Mouse (Mus musculus) olfactory bulb, adult 2 months (tissue): ENCODE results near the gene Jph3.

Experiments
- CTCF ChIP-seq: fragments of 200-500 bp; IDR thresholded peaks from 2 replicates; pipeline ENCODE4 v1.5.1; 2012; ENCODE audit warnings: low read depth, mild to moderate bottlenecking, low read length, moderate library complexity; ENCODE audit not compliant: insufficient read depth
- POLR2A ChIP-seq: fragments of 200-500 bp; IDR thresholded peaks from 2 replicates; pipeline ENCODE4 v1.6.1; 2012; ENCODE audit warnings: mild to moderate bottlenecking, low read depth, low read length, moderate library complexity; ENCODE audit not compliant: insufficient read depth

DNA sequence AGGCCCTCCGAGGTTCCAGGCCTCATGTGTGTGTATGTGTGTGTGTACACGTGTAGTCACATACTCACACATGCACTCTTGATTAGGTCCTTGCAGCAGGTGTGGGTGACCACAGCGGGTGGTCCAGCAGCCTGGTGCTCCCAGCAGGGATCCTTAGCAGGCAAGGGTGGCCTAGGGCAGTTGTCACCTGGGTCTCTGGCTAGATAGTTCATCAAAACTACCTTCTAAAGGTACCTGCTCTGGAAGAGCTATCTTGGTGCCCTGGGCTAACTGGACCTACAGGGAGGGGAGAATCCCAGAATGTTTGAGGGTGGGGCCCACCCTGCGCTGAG lies 2.9 kb downstream of the Jph3 start:
- no peak for TF ChIP-seq CTCF
- no peak for TF ChIP-seq POLR2A
